Mouse (Mus musculus) cerebellum, adult 9-10 months (tissue): ENCODE measurements at regions not wholly inside any gene's neighbourhood (a gene's known extent, or its start where the extent isn't known, plus 50 kb on each side); places are given as distances from the start of the nearest gene placed in this dataset.

ENCODE experiments used
- DNase-seq: peaks from one replicate; pipeline ENCODE4 v3.0.0; 2022

DNA sequence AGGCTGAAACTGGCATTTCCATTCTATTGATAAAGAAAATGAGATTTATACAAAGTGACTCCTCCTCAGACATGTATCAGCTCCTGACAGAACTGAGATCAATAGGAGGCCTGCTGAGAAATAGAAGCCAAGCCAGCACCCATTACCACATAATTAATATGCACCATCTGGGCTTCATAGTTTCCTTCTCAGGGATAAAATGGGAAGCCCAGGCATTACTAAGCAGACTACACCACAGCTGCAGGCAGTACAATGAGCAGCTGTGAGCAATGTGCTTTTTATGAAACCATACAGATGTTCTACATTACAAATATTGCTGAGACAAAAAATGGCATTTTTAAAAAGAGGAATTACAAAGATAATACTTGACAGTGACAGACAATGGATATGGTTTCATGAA, 950.1 kb downstream of the Otol1 start:
- DNase-seq: no peak

DNA sequence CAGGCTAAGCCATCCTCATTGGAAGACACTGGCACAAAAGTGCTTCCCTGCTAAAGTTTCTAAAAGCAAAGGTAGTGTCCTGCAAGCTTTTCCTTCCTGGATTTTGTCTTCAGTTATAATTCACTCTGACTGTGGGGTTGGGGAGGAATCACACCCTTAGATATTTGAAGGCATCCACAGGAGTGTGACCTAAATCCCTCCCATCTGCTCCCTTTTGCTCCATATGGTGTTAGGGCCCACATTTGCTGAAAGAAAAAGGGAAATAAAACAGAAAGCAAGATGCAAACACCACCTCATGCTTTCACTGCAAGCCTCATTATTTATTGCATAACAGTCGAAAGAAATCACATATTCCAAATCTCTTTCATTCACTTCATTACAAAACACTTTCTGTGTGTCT, 955.1 kb downstream of the Otol1 start:
- DNase-seq: peak; percentile 70

DNA sequence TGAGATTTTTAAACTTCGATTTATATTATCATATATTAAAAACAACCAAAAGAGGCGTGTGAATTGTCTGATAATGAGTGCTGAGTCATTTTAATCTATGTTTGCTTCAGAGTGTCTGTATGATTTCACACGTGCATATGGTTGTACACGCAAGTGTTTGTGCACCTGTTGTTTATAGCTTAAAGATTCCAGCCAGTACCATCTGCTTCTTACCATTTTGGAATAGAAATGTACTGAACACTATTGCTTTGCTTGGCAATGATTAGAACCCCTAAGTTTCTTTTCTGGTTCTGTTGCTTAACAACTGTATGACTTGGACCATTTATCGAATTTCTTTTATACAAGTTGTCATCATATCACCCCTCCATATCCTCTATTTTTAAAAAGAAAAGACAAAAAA, 969.5 kb downstream of the Otol1 start:
- DNase-seq: peak; percentile 4

DNA sequence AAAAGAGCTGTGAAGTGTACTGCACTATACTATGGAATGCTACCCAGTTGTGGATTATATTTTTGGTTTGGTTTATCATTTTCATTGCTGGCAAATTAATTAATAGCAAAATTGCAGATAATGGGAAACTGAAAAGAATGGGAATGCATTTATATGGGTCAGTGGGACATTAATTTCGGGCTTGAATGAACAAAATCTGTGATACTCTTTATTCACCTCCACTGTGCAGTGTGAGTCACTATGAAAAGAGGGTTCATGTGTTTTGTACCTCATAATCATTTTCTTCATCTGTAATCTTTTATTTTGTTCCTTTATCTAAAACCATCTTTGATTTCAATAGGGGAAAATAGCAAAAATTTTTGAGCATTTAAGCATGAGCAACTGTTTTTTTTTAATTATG, 983.5 kb downstream of the Otol1 start:
- DNase-seq: no peak

DNA sequence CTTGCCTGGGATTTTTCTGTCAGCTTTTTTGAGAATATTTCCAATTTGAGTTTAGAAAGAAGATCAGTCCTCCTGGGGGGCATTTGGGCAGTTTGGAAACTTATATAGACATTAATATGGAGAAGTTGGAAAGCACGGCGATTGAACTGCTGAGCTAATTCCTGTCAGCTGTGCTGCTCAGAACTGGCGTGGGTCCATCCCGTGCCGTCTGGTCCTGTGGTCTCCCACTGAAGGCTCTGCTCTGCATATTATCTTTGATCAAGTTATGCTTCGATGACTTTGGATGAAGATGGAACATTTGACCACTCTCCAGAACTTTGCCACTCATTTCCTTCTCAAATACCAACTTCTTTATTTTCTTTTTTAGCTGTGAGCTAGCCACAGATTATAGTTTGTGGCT, 995.6 kb downstream of the Otol1 start:
- DNase-seq: peak; percentile 21
